Mouse (Mus musculus) right cerebral cortex, postnatal 36 days (tissue): ENCODE results near the gene Slc22a23.

Experiments used
- DNase-seq, 2 experiments: peaks; one replicate each; pipeline ENCODE4 v3.0.0; 2022; ENCODE audit warnings: low spot score in 2 of 2, mixed read lengths in 1 of 2

Gene Slc22a23

GRCm38 (mm10) chr13:34301585-34301984, 43.4 kb downstream of the Slc22a23 start:
- no peak for DNase-seq

GRCm38 (mm10) chr13:34299351-34300333, 45.3 kb downstream of the Slc22a23 start:
- no peak for DNase-seq

- no peak for DNase-seq
These were observed 46.3 kb downstream of the Slc22a23 start for GRCm38 (mm10) chr13:34298674-34299073.

GRCm38 (mm10) chr13:34298061-34298460, 46.9 kb downstream of the Slc22a23 start:
- DNase-seq = no peak

- DNase-seq = peak in 1 of 2 experiments; percentile 48
These were observed 49.1 kb downstream of the Slc22a23 start for GRCm38 (mm10) chr13:34295787-34296435.

GRCm38 (mm10) chr13:34294212-34294611, 50.8 kb downstream of the Slc22a23 start:
- no peak for DNase-seq

GRCm38 (mm10) chr13:34292042-34292441, 52.9 kb downstream of the Slc22a23 start:
- no peak for DNase-seq

GRCm38 (mm10) chr13:34290346-34290745, 54.6 kb downstream of the Slc22a23 start:
- no peak for DNase-seq

GRCm38 (mm10) chr13:34289567-34289966, 55.4 kb downstream of the Slc22a23 start:
- DNase-seq = no peak

GRCm38 (mm10) chr13:34288129-34288528, 56.9 kb downstream of the Slc22a23 start:
- no peak for DNase-seq

GRCm38 (mm10) chr13:34287601-34288083, 57.3 kb downstream of the Slc22a23 start:
- no peak for DNase-seq

- no peak for DNase-seq
These were observed 63.6 kb downstream of the Slc22a23 start for GRCm38 (mm10) chr13:34281360-34281759.

- no peak for DNase-seq
These were observed 66.2 kb downstream of the Slc22a23 start for GRCm38 (mm10) chr13:34278759-34279270.

- no peak for DNase-seq
These were observed 66.7 kb downstream of the Slc22a23 start for GRCm38 (mm10) chr13:34278288-34278701.

- DNase-seq = no peak
These were observed 67.4 kb downstream of the Slc22a23 start for GRCm38 (mm10) chr13:34277611-34278010.

GRCm38 (mm10) chr13:34277001-34277400, 68.0 kb downstream of the Slc22a23 start:
- DNase-seq = no peak

- no peak for DNase-seq
These were observed 70.1 kb downstream of the Slc22a23 start for GRCm38 (mm10) chr13:34274890-34275289.

- DNase-seq = no peak
These were observed 70.6 kb downstream of the Slc22a23 start for GRCm38 (mm10) chr13:34274417-34274816.

GRCm38 (mm10) chr13:34272275-34273054, 72.5 kb downstream of the Slc22a23 start:
- DNase-seq = no peak

- DNase-seq = no peak
These were observed 73.3 kb downstream of the Slc22a23 start for GRCm38 (mm10) chr13:34271665-34272064.

GRCm38 (mm10) chr13:34270886-34271602, 73.9 kb downstream of the Slc22a23 start:
- no peak for DNase-seq
